Mouse (Mus musculus): Measurements from ENCODE around the gene Hmga1. TPM values are rescaled to one million over a fixed set of nuclear protein-coding genes. Genes with fewer than 3 reads are reported as not detected.

Hmga1 gene
- polyA plus RNA-seq, 1 experiment = 397 TPM

DNA sequence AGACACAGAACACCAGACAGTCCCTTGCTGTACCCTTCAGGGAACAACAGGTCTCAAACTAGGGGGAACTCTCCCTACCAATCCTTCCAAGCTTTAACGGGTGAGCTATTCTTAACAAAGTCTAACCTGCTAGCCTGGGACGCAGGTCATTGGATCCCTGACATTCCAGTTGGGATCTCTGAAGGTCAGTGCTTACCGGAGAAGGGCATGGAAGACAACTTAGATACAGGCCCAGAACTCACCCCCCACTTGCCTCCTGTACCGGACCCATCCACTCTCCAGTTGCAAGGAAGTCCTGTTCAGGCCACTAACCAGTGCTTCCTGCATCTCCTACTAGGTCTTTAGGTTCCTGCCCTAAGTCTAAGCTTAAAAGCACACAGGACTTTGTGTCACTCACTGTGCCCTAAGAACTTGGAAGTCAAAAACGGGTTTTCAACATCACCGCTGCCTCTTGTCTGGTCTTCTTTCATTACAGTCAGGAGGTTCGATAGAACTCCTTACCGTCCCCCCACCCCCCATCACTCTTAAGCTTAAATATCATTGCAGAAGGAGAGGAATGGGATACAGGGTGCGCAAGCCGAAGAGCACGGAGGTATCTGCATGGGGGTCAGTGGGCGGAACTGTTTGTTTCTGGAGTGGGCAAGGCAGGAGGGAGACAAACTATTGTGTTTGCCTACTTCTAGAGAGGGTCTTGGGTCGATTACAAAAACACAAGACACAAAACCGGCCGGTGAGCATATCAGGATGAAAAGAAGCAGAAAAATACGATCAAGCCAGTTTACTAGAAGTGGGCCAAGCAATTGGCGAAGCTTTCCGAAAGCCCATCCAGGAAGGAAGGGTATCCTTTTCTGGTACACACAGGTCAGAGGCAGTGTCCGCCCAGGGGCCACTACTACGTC, 2.0 kb upstream of the Hmga1 start:
- no peak overlapping the region for H3K4me3 ChIP-seq (ENCODE audit: insufficient read depth, poor library complexity, severe bottlenecking)
- H3K79me2 ChIP-seq (ENCODE audit: control insufficient read depth, insufficient read depth) = peaks cover 29% of the 10 kb centered on the region
- H3K36me3 ChIP-seq (ENCODE audit: control insufficient read depth, insufficient read depth) = peaks cover 3% of the 10 kb centered on the region
- TF ChIP-seq MYOD1 (IDR thresholded peaks at IDR 0.05; ENCODE audit: control insufficient read depth, insufficient read length, low read depth) (no peak), CTCF (IDR thresholded peaks at IDR 0.05; ENCODE audit: control insufficient read depth, insufficient read depth, insufficient read length) (no peak)
- peaks cover 25% of the 10 kb centered on the region for H3K79me3 ChIP-seq (ENCODE audit: low read depth)
- peak overlapping the region; percentile 52 for H3ac ChIP-seq (ENCODE audit: control insufficient read depth, insufficient read length, low read depth)
- no peaks in the 10 kb centered on the region for H3K27me3 ChIP-seq (ENCODE audit: control insufficient read depth, insufficient read depth, insufficient read length)

DNA sequence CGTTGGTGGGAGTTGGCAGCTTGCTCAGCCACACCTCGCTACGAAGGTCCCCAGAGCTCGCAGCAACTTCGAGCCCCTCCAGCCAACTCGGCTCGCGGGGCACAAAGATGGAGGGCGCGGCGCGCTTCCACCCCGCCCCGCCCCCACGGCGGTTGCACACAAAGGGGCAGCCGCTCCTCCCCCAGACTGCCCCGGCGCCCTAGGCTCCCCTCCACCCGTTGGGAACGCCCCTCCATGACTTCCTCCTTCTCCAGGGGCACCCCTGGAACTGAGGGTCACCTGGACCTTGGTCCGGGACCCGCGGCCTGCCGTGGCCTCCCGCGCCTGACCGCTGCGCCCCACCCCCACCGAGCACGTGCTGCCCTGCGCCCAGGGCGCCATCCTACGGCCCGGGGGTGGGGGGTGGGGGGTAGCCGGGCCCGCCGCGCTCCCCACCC, 1.2 kb upstream of the Hmga1 start:
- Histone ChIP-seq H3K79me2 (ENCODE audit: control insufficient read depth, insufficient read depth) (peaks cover 37% of the 10 kb centered on the region), H3ac (ENCODE audit: control insufficient read depth, insufficient read length, low read depth) (peak overlapping the region; percentile 52), H3K79me3 (ENCODE audit: low read depth) (peaks cover 32% of the 10 kb centered on the region), H3K27me3 (ENCODE audit: control insufficient read depth, insufficient read depth, insufficient read length) (no peaks in the 10 kb centered on the region), H3K36me3 (ENCODE audit: control insufficient read depth, insufficient read depth) (peaks cover 8% of the 10 kb centered on the region), H3K4me3 (ENCODE audit: insufficient read depth, poor library complexity, severe bottlenecking) (no peak overlapping the region)
- TF ChIP-seq USF1 (IDR thresholded peaks at IDR 0.05; ENCODE audit: low read depth) = no peak
- no peak for TF ChIP-seq MAX (IDR thresholded peaks at IDR 0.05)
- no peak for TF ChIP-seq MYOD1 (IDR thresholded peaks at IDR 0.05; ENCODE audit: control insufficient read depth, insufficient read length, low read depth)
- no peak for TF ChIP-seq FOSL1 (IDR thresholded peaks at IDR 0.05; ENCODE audit: insufficient read depth, low read length, poor library complexity, severe bottlenecking)
- TF ChIP-seq MYOG (IDR thresholded peaks at IDR 0.05; ENCODE audit: control insufficient read depth, extremely low read depth, insufficient read length) = no peak
- TF ChIP-seq CTCF (IDR thresholded peaks at IDR 0.05; ENCODE audit: control insufficient read depth, insufficient read depth, insufficient read length) = no peak
- TF ChIP-seq CEBPB (IDR thresholded peaks at IDR 0.05; ENCODE audit: low read depth) = no peak

DNA sequence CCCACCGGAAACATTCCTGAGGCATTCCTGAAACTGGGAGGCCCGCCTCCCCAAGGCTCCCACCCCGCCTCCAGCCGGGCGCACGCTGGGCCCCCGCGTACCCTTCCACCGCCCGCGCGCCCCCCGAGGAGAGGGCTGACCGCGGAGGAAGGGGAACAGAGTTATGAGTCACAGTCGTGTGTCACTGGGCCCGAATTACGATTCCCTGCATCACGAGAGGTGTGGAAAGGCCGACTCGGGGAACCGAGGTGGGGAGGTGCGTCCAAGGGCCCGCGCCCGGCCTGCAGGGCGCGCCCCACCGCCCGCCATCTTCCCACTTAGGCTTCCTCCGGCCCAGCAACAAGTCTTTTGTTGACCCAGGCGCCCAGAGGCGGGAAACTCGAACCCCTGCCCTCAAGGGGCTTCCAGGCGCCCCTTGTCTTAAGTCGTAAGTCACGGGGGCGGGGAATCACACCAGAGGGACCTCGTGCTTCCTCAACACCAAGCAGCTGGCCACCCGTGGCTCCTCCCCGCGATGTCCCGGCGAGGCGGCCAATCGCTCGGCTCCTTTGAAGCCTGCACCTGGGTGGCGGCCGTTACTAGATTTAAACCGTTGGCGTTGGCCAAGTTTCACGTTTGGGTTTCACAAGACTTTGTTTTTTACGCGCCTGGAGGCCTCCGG, 655 bp upstream of the Hmga1 start:
- Histone ChIP-seq H3K79me2 (ENCODE audit: control insufficient read depth, insufficient read depth) (peaks cover 43% of the 10 kb centered on the region), H3ac (ENCODE audit: control insufficient read depth, insufficient read length, low read depth) (peak overlapping the region; percentile 28), H3K79me3 (ENCODE audit: low read depth) (peaks cover 37% of the 10 kb centered on the region), H3K4me3 (ENCODE audit: insufficient read depth, poor library complexity, severe bottlenecking) (peak overlapping the region; percentile 74), H3K36me3 (ENCODE audit: control insufficient read depth, insufficient read depth) (peaks cover 9% of the 10 kb centered on the region), H3K27me3 (ENCODE audit: control insufficient read depth, insufficient read depth, insufficient read length) (no peaks in the 10 kb centered on the region)
- TF ChIP-seq MAX (IDR thresholded peaks at IDR 0.05) = peak; percentile 13
- no peak for TF ChIP-seq MYOG (IDR thresholded peaks at IDR 0.05; ENCODE audit: control insufficient read depth, extremely low read depth, insufficient read length)
- no peak for TF ChIP-seq USF1 (IDR thresholded peaks at IDR 0.05; ENCODE audit: low read depth)

GRCm38 (mm10) chr17:27557181-27557926, 1.1 kb downstream of the Hmga1 start:
- Histone ChIP-seq H3ac (ENCODE audit: control insufficient read depth, insufficient read length, low read depth) (peak overlapping the region; percentile 96), H3K79me2 (ENCODE audit: control insufficient read depth, insufficient read depth) (peaks cover 50% of the 10 kb centered on the region), H3K4me3 (ENCODE audit: insufficient read depth, poor library complexity, severe bottlenecking) (peak overlapping the region; percentile 74), H3K79me3 (ENCODE audit: low read depth) (peaks cover 38% of the 10 kb centered on the region), H3K27me3 (ENCODE audit: control insufficient read depth, insufficient read depth, insufficient read length) (no peaks in the 10 kb centered on the region), H3K36me3 (ENCODE audit: control insufficient read depth, insufficient read depth) (peaks cover 9% of the 10 kb centered on the region)
- TF ChIP-seq CTCF (IDR thresholded peaks at IDR 0.05; ENCODE audit: control insufficient read depth, insufficient read depth, insufficient read length) (peak; percentile 27), FOSL1 (IDR thresholded peaks at IDR 0.05; ENCODE audit: insufficient read depth, low read length, poor library complexity, severe bottlenecking) (no peak), MAX (IDR thresholded peaks at IDR 0.05) (peak; percentile 87)

- H3ac ChIP-seq (ENCODE audit: control insufficient read depth, insufficient read length, low read depth) = peak overlapping the region; percentile 91
- H3K36me3 ChIP-seq (ENCODE audit: control insufficient read depth, insufficient read depth) = peaks cover 9% of the 10 kb centered on the region
- peaks cover 50% of the 10 kb centered on the region for H3K79me2 ChIP-seq (ENCODE audit: control insufficient read depth, insufficient read depth)
- TF ChIP-seq CEBPB (IDR thresholded peaks at IDR 0.05; ENCODE audit: low read depth) (no peak), MYOD1 (IDR thresholded peaks at IDR 0.05; ENCODE audit: control insufficient read depth, insufficient read length, low read depth) (peak; percentile 44), CTCF (IDR thresholded peaks at IDR 0.05; ENCODE audit: control insufficient read depth, insufficient read depth, insufficient read length) (no peak), USF1 (IDR thresholded peaks at IDR 0.05; ENCODE audit: low read depth) (no peak), FOSL1 (IDR thresholded peaks at IDR 0.05; ENCODE audit: insufficient read depth, low read length, poor library complexity, severe bottlenecking) (no peak), MYOG (IDR thresholded peaks at IDR 0.05; ENCODE audit: control insufficient read depth, extremely low read depth, insufficient read length) (no peak)
- no peaks in the 10 kb centered on the region for H3K27me3 ChIP-seq (ENCODE audit: control insufficient read depth, insufficient read depth, insufficient read length)
- peak overlapping the region; percentile 74 for H3K4me3 ChIP-seq (ENCODE audit: insufficient read depth, poor library complexity, severe bottlenecking)
- H3K79me3 ChIP-seq (ENCODE audit: low read depth) = peaks cover 38% of the 10 kb centered on the region
Observed at GRCm38 (mm10) chr17:27557927-27558661, 1.8 kb downstream of the Hmga1 start.

Measured in C2C12 (cell line).